Mouse (Mus musculus): ENCODE measurements at regions not wholly inside any gene's neighbourhood (a gene's known extent, or its start where the extent isn't known, plus 50 kb on each side); places are given as distances from the start of the nearest gene placed in this dataset.

- no peak for DNase-seq
These were observed 60.0 kb upstream of the Ajap1 start for GRCm38 (mm10) chr4:153542631-153543031.

DNA sequence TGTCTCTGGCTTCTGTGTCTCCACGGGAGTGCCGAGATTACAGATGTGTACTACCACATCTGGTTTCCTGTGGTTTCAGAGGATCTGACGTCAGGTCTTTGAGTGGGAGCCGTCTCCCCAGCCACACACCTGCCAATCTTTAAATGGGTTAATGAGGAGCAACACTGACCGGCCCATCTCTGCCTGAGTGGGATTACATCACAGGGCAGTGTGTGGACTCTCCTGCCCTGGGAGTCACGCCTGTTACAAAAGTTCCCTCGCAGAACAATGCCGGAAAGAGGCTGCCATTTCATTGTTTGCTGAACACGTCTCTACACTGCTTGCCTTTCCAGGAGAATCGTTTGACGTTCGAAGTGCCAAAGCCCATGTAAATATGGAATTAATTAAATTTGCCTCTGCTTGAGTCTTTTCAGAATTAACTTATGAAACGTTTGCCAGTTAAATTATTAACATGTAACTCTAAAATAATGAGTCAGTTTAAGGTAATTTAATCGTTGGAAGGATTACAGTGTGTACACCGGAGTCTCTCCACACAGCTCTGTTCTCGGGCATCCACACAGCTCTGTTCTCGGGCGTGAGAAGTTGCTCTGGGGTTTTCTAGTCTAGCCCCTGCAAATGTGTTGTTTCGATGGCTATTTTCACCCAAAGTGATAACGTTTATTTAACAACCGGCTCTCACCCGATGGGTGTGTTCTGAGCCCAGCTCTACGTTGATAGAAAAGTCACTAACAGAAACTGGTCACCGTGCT lies 61.5 kb upstream of the Ajap1 start:
- no peak for DNase-seq

GRCm38 (mm10) chr4:153546709-153547108 lies 64.1 kb upstream of the Ajap1 start:
- no peak for DNase-seq

GRCm38 (mm10) chr4:153547111-153547510 lies 64.5 kb upstream of the Ajap1 start:
- no peak for DNase-seq

DNA sequence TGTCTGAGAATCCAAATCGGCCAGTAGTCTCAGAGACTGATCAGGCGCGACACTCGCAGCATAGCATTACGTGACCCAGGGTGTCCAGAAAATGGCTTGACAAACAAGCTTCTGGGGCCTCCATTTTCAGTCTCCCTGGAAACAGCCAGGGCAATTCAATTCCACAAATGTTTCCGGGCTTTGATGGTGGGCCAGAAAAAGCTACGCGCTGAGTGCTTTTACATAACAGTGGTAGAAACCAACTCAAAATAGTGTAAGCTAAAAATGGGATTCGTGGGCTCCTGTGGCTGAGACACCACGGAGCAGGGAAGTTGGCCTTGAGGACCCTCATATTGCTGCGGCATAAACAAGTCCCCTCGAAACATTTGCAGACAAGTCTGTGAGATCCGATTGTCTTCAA lies 65.3 kb upstream of the Ajap1 start:
- DNase-seq, result no peak

GRCm38 (mm10) chr4:153551291-153551690 lies 68.7 kb upstream of the Ajap1 start:
- DNase-seq, result no peak

GRCm38 (mm10) chr4:153552483-153552882 lies 69.9 kb upstream of the Ajap1 start:
- no peak for DNase-seq

GRCm38 (mm10) chr4:153557812-153558608 lies 75.4 kb upstream of the Ajap1 start:
- no peak for DNase-seq

GRCm38 (mm10) chr4:153559568-153559967 lies 77.0 kb upstream of the Ajap1 start:
- no peak for DNase-seq

- DNase-seq, result no peak
These were observed 77.6 kb upstream of the Ajap1 start for GRCm38 (mm10) chr4:153560193-153560592.

- DNase-seq, result no peak
These were observed 78.3 kb upstream of the Ajap1 start for GRCm38 (mm10) chr4:153560956-153561355.

DNA sequence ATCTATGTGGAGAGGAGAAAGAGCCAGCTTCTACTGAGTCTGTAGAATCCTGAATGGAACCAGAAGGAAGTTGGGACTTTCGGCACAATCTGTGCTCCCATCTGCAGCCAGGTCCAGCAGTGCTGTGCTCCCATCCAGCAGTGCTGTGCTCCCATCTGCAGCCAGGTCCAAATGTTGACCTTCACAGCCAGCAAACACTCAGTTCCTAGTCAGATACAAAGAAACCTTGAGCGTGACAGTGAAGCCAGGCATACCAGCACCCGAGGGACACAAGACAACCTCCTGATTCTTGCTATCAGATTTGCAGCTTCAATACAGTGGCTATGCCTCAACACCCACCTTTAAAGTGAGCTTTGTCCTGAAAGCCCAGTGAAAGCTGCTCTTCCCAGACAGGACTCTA lies 79.4 kb upstream of the Ajap1 start:
- DNase-seq, result no peak

DNA sequence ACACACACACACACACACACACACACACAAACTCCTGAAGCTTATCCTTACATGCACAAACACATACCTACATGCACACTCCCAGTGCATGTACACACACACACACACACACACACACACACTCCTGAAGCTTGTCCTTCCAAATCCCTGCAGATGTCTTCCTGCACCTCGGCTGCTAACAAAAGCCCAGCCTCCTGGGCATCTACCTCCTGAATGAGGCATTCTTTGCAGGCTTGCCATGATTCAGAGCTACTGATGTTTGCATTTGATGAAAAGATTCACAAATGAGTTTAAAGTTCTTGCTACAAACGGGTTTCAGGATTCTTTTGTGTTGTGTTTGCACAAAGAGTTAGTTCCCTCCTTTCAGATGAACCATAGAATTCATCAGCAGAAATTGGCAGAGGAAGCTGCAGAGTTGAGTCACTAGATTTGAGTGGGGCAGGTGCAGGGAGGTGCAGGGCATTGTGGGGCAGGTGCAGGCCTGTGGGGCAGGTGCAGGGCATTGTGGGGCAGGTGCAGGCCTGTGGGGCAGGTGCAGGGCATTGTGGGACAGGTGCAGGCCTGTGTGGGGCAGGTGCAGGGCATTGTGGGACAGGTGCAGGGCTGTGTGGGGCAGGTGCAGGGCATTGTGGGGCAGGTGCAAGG lies 84.8 kb upstream of the Ajap1 start:
- DNase-seq, result no peak

DNA sequence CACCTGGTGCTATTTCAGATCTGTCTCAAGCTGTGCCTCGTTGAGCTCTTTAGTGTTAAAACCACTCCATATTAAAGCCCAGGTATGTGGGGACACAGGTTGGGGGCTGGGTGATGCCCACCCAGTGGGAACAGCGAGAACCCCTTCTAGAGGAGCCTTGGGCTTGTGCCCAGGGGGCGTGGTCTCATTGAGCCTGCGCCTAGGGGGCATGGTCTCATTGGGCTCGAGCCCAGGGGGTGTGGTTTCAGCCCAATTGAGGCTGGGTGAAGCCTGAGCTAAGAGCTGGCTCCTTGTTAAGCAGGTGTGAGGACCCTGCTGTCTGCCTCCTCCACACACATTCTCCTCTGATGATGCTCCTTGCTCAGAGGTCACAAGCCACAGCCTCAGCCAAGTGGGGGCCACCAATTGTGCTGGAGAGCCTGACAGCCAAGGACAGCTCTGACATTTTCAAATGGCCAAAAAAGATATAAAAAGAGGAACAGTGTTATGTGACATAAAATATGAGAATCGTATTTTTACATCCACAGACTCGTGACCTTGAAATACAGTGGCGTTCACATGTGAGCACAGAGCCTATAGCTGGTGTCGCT lies 90.7 kb upstream of the Ajap1 start:
- DNase-seq, result no peak

- no peak for DNase-seq
These were observed 110.7 kb upstream of the Ajap1 start for GRCm38 (mm10) chr4:153593291-153593690.

GRCm38 (mm10) chr4:153599794-153600370 lies 117.3 kb upstream of the Ajap1 start:
- no peak for DNase-seq

DNA sequence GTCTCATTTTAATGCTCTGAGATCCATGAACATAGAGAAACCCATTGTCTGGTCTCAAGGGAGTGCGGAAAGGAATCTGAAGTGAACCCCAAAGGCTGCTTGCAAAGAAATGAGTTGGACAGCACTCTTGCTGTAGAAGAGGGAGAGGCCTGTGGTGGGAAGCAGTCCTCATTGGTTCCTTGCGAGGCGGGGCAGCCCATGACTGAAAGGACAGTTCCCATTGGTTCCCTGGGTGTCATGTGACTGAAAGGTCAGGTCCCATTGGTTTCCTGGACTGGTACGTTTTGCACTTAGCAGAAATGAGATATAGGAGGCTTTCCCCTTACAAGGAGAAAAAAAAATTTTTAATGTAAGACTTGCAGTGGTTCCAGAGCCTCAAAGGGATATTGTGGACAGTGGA lies 119.9 kb upstream of the Ajap1 start:
- DNase-seq, result no peak

- DNase-seq, result no peak
These were observed 120.6 kb upstream of the Ajap1 start for GRCm38 (mm10) chr4:153603056-153603840.

GRCm38 (mm10) chr4:153603936-153604335 lies 121.3 kb upstream of the Ajap1 start:
- DNase-seq, result peak; percentile 3

DNA sequence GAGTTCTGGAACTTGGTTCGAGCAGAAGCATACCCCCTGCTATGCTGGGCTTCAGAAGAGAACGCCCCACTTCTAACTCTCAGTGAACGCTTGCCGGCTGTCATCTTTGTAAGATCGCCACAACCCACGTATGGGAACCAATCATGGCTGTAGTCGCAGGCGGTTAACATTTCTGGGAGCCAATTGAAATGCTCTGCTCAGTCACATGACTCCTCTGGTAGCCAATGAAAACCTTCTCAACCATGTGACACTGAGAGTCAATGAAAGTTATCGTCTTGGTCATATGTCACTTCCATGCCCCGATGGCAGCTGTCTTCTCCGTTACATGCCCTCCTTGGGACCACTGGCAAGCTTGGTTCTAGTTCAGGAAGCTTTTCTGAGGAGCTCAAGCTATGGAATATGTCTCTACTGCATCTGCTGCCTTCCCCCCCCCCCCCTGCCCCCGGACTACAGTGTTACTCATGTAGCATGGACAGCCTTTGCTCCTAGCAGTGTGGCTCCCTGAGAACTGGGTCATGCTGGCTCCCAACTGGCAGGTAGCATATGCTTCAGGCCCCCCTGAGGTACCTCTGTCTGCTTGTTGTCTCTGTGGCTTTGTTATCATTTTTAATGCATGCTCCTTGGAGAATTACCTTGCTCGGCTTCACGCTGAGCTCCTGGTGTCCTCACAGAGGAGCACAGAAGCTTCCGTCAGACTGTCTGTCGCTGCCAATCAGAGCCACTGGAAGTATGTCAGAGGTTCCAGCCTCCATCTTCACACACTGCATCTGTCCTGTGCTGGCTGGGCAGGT lies 122.3 kb upstream of the Ajap1 start:
- DNase-seq, result no peak

DNA sequence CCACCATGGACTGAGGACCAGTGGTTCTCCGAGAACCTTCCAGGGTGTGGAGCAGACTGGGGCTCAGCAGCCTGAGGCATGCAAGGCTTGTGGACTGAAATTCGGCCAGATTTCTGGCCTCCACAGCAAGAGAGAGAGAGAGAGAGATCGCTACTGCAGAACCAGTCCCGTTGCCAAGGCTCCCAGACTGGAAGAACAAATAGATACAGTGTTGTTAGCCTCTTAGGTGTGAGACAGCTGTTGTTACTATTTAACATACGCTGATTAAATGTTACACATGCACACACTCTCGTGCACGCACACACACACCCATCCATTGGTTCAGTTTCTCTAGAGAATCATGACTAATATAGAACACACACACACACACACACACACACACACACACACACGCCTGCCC lies 133.4 kb upstream of the Ajap1 start:
- no peak for DNase-seq
